Mouse (Mus musculus): Measurements from ENCODE around the gene Cdh18. TPM values are rescaled to one million over a fixed set of nuclear protein-coding genes. Genes with fewer than 3 reads are reported as not detected.
"Not testable (repeated sequence)": the region's sequence is repeated elsewhere in the genome, so short reads cannot be mapped to it uniquely, and the experiment has no call there.

The Cdh18 gene
- polyA plus RNA-seq, 1 experiment from 2014 or later, result 0.18 TPM

DNA sequence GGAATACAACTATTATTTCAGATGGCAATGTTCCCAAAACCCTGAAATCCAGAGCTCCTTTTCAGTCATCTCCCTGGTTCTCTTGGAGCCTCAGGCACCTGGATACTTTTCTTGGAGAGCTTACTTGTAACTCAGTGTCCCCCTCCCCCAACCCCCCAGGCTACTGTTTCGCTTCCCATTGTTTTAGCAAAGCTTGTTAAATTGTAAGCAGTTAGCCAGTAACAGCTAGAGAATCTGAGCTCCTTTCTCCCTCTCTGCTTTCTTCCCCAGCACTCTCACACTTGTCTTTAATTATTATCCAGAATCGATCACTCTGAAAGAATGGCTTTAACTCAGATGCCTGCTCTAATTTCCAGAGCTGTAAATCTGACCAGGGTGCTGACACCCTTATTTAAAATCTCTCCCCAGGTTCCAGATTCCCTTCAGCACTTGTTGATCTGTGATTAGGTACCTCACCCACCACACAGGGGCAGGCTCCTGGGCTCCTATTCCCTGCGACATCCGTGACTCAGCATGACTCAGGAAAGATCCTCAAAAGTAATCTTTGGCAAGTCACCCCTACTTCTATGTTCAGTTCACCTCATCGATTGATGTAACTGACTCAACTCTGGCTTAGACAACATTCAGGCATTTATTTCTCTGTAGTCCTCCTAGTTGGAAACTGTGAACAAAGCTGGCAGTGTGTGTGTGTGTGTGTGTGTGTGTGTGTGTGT lies 556.0 kb downstream of the Cdh18 start:
- H3K27me3 ChIP-seq (ENCODE audit: control insufficient read depth, insufficient read depth, low read depth, low read length), result no peaks in the 10 kb centered on the region
- H3K4me3 ChIP-seq (ENCODE audit: low read length), result no peak overlapping the region
- H3K9me3 ChIP-seq (ENCODE audit: control insufficient read depth, low read length), result no peaks in the 10 kb centered on the region
- H3K9ac ChIP-seq (ENCODE audit: low read length), result no peak overlapping the region
- H3K4me1 ChIP-seq (replicated peaks; ENCODE audit: control insufficient read depth, insufficient read depth, low read length), result no peaks in the 10 kb centered on the region
- H3K36me3 ChIP-seq (ENCODE audit: control insufficient read depth, insufficient read depth, low read length), result no peaks in the 10 kb centered on the region
- H3K27ac ChIP-seq (ENCODE audit: low read length), result no peak overlapping the region
- no peak overlapping the region for H3K4me2 ChIP-seq (ENCODE audit: low read depth, low read length)
- WGBS, result 53% methylated on average over 5 of the region's 5 CpGs
- no peak for ATAC-seq (ENCODE audit: low read depth)

DNA sequence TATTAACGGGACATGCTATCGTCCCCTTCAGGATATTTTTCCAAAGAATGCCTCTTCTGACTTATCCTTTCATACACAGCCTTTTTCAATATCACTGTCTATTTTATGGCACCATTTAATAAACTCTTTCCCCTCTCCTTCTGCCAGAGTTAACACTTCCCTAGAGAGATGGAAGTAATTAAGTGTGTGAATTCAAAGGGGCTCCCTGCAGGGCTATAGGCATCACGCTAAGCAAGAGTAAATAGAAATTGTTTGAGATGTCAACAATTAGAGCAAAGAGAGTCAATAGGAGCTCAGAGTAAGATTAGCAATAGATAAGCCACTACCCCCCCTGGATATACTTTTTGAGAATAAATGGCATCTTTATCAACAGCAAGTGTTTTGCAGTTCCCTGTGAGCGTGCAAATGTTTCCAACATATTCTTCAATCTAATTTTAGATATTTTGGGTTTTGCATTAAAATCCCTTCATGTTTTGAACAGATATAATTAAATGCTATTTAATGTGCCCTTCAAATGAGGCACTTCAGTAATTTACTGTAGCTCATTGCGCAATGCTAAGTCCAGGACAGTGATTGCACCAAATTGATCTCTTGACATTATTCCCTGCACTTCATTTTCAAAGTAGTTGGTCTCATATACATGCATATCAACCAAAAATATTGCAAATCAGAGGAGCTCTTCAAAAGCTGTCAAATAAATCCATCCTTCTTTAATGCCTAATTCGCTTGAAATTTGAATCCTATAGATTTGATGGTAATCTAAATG lies 586.3 kb downstream of the Cdh18 start:
- WGBS, result 69% methylated on average over 6 of the region's 6 CpGs
- H3K4me3 ChIP-seq (ENCODE audit: low read length), result no peak overlapping the region
- no peaks in the 10 kb centered on the region for H3K27me3 ChIP-seq (ENCODE audit: control insufficient read depth, insufficient read depth, low read depth, low read length)
- no peaks in the 10 kb centered on the region for H3K9me3 ChIP-seq (ENCODE audit: control insufficient read depth, low read length)
- no peak for ATAC-seq (ENCODE audit: low read depth)
- no peak overlapping the region for H3K9ac ChIP-seq (ENCODE audit: low read length)
- H3K27ac ChIP-seq (ENCODE audit: low read length), result no peak overlapping the region
- no peaks in the 10 kb centered on the region for H3K36me3 ChIP-seq (ENCODE audit: control insufficient read depth, insufficient read depth, low read length)
- no peak overlapping the region for H3K4me2 ChIP-seq (ENCODE audit: low read depth, low read length)
- no peaks in the 10 kb centered on the region for H3K4me1 ChIP-seq (replicated peaks; ENCODE audit: control insufficient read depth, insufficient read depth, low read length)

DNA sequence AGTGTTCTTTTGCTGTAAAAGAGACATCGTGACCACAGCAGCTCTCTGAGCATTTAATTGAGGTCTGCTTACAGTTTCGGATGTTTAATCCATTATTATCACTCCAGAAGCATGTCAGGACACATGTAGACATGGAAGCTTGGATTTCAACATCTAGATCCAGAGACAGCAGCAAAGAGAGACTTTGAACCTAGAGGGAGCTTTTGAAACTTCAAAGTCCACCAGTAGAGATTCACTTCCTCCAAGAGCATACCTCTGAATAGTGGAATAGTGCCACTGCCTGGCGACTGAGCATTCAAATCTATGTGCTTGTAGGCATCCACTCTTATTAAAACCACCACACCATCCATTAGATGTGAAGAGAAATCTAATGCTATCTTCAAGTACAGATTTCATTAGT lies 588.1 kb downstream of the Cdh18 start:
- Histone ChIP-seq H3K36me3 (ENCODE audit: control insufficient read depth, insufficient read depth, low read length) (no peaks in the 10 kb centered on the region), H3K4me1 (replicated peaks; ENCODE audit: control insufficient read depth, insufficient read depth, low read length) (no peaks in the 10 kb centered on the region), H3K4me2 (ENCODE audit: low read depth, low read length) (no peak overlapping the region), H3K27me3 (ENCODE audit: control insufficient read depth, insufficient read depth, low read depth, low read length) (no peaks in the 10 kb centered on the region), H3K9me3 (ENCODE audit: control insufficient read depth, low read length) (no peaks in the 10 kb centered on the region), H3K4me3 (ENCODE audit: low read length) (no peak overlapping the region), H3K27ac (ENCODE audit: low read length) (no peak overlapping the region), H3K9ac (ENCODE audit: low read length) (no peak overlapping the region)
- 85% methylated on average over 3 of the region's 3 CpGs for WGBS
- ATAC-seq (ENCODE audit: low read depth), result no peak

DNA sequence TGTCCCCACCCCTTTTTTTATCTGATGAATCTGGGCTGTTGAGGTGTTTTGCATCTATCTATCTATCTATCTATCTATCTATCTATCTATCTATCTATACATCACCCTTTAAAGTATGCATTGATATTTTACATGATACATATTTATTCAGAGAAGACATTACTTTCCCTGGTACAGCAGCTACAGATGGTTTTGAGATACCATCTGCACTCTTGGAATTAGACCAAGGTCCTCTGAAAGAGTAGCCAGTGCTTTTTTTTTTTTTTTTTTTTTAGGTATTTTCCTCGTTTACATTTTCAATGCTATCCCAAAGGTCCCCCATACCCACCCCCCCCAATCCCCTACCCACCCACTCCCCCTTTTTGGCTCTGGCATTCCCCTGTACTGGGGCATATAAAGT lies 594.1 kb downstream of the Cdh18 start:
- H3K4me3 ChIP-seq (ENCODE audit: low read length); H3K36me3 ChIP-seq (ENCODE audit: control insufficient read depth, insufficient read depth, low read length); H3K27me3 ChIP-seq (ENCODE audit: control insufficient read depth, insufficient read depth, low read depth, low read length); ATAC-seq (ENCODE audit: low read depth); H3K9ac ChIP-seq (ENCODE audit: low read length); H3K9me3 ChIP-seq (ENCODE audit: control insufficient read depth, low read length); H3K27ac ChIP-seq (ENCODE audit: low read length); H3K4me2 ChIP-seq (ENCODE audit: low read depth, low read length); H3K4me1 ChIP-seq (replicated peaks; ENCODE audit: control insufficient read depth, insufficient read depth, low read length): not testable (repeated sequence)
- WGBS, result no CpG with 5 or more reads among the region's 1 CpGs

DNA sequence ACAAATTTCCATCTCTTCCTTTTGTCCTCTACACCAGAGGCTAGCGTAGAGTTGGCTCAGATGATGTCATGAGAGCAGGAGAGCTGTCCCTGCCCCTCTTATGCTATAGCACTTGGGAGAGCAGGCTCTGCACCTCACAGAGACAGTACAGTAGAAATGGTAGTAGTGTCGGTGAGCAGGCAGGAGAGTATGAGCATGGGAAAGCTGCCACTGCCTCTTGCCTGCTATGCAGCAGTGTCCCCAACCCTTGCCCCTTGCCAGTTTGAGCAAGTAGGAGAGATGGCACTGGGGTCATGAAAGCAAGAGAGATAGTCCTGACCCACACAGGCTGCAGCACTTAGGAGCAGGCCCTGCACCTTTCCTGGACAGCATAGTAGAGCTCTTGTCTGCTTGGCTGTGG lies 607.1 kb downstream of the Cdh18 start:
- H3K27me3 ChIP-seq (ENCODE audit: control insufficient read depth, insufficient read depth, low read depth, low read length), result no peaks in the 10 kb centered on the region
- H3K9ac ChIP-seq (ENCODE audit: low read length), result no peak overlapping the region
- H3K27ac ChIP-seq (ENCODE audit: low read length), result no peak overlapping the region
- no peak overlapping the region for H3K4me2 ChIP-seq (ENCODE audit: low read depth, low read length)
- no peaks in the 10 kb centered on the region for H3K9me3 ChIP-seq (ENCODE audit: control insufficient read depth, low read length)
- H3K4me1 ChIP-seq (replicated peaks; ENCODE audit: control insufficient read depth, insufficient read depth, low read length), result no peaks in the 10 kb centered on the region
- no peaks in the 10 kb centered on the region for H3K36me3 ChIP-seq (ENCODE audit: control insufficient read depth, insufficient read depth, low read length)
- WGBS, result 90% methylated on average over 2 of the region's 2 CpGs
- no peak for ATAC-seq (ENCODE audit: low read depth)
- H3K4me3 ChIP-seq (ENCODE audit: low read length), result no peak overlapping the region

DNA sequence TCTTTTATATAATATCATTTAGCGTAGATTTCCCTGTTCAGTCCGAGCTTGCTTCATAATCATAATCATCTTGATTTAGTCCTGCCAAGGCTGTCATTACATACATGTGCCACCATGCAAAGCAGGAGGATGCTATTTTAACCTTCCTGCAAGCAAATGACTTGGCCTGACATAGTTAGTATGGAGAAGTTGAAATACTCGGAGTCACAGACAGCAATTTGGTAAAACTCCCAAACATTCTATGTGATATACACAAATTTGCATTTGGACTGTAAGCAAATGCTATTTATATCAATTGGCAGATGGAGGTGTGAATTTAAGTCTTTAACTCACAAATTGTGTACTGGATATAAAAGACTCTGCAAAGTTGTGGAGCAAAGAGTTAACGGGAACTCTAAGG lies 616.0 kb downstream of the Cdh18 start:
- H3K4me1 ChIP-seq (replicated peaks; ENCODE audit: control insufficient read depth, insufficient read depth, low read length), result no peaks in the 10 kb centered on the region
- ATAC-seq (ENCODE audit: low read depth), result no peak
- no peaks in the 10 kb centered on the region for H3K9me3 ChIP-seq (ENCODE audit: control insufficient read depth, low read length)
- H3K27me3 ChIP-seq (ENCODE audit: control insufficient read depth, insufficient read depth, low read depth, low read length), result no peaks in the 10 kb centered on the region
- no peaks in the 10 kb centered on the region for H3K36me3 ChIP-seq (ENCODE audit: control insufficient read depth, insufficient read depth, low read length)
- no peak overlapping the region for H3K4me2 ChIP-seq (ENCODE audit: low read depth, low read length)
- no peak overlapping the region for H3K4me3 ChIP-seq (ENCODE audit: low read length)
- 73% methylated on average over 4 of the region's 4 CpGs for WGBS
- no peak overlapping the region for H3K27ac ChIP-seq (ENCODE audit: low read length)
- H3K9ac ChIP-seq (ENCODE audit: low read length), result no peak overlapping the region

DNA sequence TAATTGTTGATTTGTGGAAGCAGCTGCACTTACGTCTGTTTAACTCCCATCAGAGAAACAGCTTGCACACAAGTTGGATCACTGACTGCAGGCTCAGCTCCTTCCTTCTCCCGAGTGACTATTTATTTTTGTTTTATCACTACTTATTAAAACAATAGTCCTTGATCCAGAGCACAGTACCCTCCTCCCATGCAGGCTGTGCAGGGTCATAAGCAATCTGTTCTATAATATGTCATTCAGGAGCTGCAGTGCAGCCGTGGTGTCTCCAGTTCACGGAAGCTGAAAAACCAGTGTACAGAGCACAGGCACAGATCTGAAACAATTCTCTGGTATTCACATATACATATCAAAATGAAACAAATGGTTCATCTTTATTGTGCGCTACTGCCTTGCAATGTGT lies 625.8 kb downstream of the Cdh18 start:
- Histone ChIP-seq H3K27ac (ENCODE audit: low read length) (no peak overlapping the region), H3K4me1 (replicated peaks; ENCODE audit: control insufficient read depth, insufficient read depth, low read length) (no peaks in the 10 kb centered on the region), H3K4me3 (ENCODE audit: low read length) (no peak overlapping the region), H3K36me3 (ENCODE audit: control insufficient read depth, insufficient read depth, low read length) (no peaks in the 10 kb centered on the region), H3K9ac (ENCODE audit: low read length) (no peak overlapping the region), H3K9me3 (ENCODE audit: control insufficient read depth, low read length) (no peaks in the 10 kb centered on the region), H3K4me2 (ENCODE audit: low read depth, low read length) (no peak overlapping the region), H3K27me3 (ENCODE audit: control insufficient read depth, insufficient read depth, low read depth, low read length) (no peaks in the 10 kb centered on the region)
- ATAC-seq (ENCODE audit: low read depth), result peak; percentile 45; the same call in 1 of the 2 replicates
- WGBS, result 38% methylated on average over 5 of the region's 5 CpGs

DNA sequence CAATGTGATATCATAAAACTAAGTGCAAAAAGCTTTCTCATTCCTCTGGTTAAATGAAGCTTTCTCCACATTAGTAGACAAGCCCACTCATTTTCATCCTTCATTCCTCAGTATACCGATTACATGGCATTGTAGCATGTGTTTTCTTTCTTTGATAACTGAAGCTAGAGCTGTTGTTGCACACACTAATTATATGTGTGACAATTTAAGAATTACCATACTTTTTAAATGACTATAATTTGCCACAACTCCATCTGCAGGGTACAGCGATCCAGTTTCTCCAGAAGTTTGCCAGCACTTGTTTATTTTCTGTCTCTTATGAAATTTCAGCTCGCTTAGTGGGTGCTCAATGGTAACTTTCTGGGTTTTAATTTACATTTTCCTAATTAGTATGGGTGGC lies 663.2 kb downstream of the Cdh18 start:
- Histone ChIP-seq H3K9me3 (ENCODE audit: control insufficient read depth, low read length) (no peaks in the 10 kb centered on the region), H3K4me1 (replicated peaks; ENCODE audit: control insufficient read depth, insufficient read depth, low read length) (no peaks in the 10 kb centered on the region), H3K27ac (ENCODE audit: low read length) (no peak overlapping the region), H3K36me3 (ENCODE audit: control insufficient read depth, insufficient read depth, low read length) (no peaks in the 10 kb centered on the region), H3K27me3 (ENCODE audit: control insufficient read depth, insufficient read depth, low read depth, low read length) (no peaks in the 10 kb centered on the region), H3K9ac (ENCODE audit: low read length) (no peak overlapping the region), H3K4me3 (ENCODE audit: low read length) (no peak overlapping the region), H3K4me2 (ENCODE audit: low read depth, low read length) (no peak overlapping the region)
- no peak for ATAC-seq (ENCODE audit: low read depth)
- 80% methylated on average over 3 of the region's 3 CpGs for WGBS

DNA sequence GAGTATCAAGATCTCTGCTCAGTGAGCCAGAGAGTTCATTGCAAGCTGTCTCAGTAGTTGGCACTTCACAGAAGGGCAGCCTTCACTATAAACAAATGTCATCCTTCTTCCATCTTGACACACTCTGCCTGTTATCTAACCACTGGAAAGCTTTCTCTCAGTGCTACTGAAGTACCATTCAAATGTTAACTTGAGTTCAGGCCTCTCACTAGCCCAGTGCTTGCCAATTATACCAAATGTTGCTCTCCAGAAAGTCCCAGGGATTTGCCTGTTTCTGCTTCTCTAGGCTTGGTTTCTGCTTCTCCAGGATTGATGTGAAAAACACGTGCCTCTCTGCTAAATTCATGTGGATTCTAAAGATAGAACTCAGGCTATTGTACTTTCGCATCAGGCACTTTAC lies 681.8 kb downstream of the Cdh18 start:
- no peak for ATAC-seq (ENCODE audit: low read depth)
- H3K36me3 ChIP-seq (ENCODE audit: control insufficient read depth, insufficient read depth, low read length), result no peaks in the 10 kb centered on the region
- H3K9me3 ChIP-seq (ENCODE audit: control insufficient read depth, low read length), result no peaks in the 10 kb centered on the region
- no peak overlapping the region for H3K9ac ChIP-seq (ENCODE audit: low read length)
- H3K4me2 ChIP-seq (ENCODE audit: low read depth, low read length), result no peak overlapping the region
- H3K4me1 ChIP-seq (replicated peaks; ENCODE audit: control insufficient read depth, insufficient read depth, low read length), result no peaks in the 10 kb centered on the region
- 51% methylated on average over 2 of the region's 2 CpGs for WGBS
- H3K4me3 ChIP-seq (ENCODE audit: low read length), result no peak overlapping the region
- H3K27ac ChIP-seq (ENCODE audit: low read length), result no peak overlapping the region
- H3K27me3 ChIP-seq (ENCODE audit: control insufficient read depth, insufficient read depth, low read depth, low read length), result no peaks in the 10 kb centered on the region

Measured in lung, embryonic 16.5 days (tissue).